Mouse (Mus musculus) c-Kit-positive CD71-negative TER-119-negative erythroid progenitor cells, embryonic 14.5 days (primary cell): ENCODE data around the gene Slc1a1.
A peak's percentile ranks its signal among the peaks of the same experiment; 100 is the strongest.

Experiments
- DNase-seq: peaks from one replicate; pipeline ENCODE4 v3.0.0-alpha.2; 2013; ENCODE audit warnings: low read depth

Gene Slc1a1

GRCm38 (mm10) chr19:28852001-28852400 is 17.2 kb downstream of the Slc1a1 start:
- DNase-seq: no peak

GRCm38 (mm10) chr19:28854831-28855230 is 20.0 kb downstream of the Slc1a1 start:
- DNase-seq: no peak

- DNase-seq: no peak
These were observed 25.4 kb downstream of the Slc1a1 start for GRCm38 (mm10) chr19:28860246-28860645.

- DNase-seq: no peak
These were observed 28.8 kb downstream of the Slc1a1 start for GRCm38 (mm10) chr19:28863626-28864025.

GRCm38 (mm10) chr19:28864981-28865380 is 30.1 kb downstream of the Slc1a1 start:
- no peak for DNase-seq

- no peak for DNase-seq
These were observed 30.7 kb downstream of the Slc1a1 start for GRCm38 (mm10) chr19:28865501-28865900.

GRCm38 (mm10) chr19:28869251-28869855 is 34.5 kb downstream of the Slc1a1 start:
- no peak for DNase-seq

- DNase-seq: no peak
These were observed 35.5 kb downstream of the Slc1a1 start for GRCm38 (mm10) chr19:28870351-28870750.

GRCm38 (mm10) chr19:28879476-28879875 is 44.6 kb downstream of the Slc1a1 start:
- DNase-seq: no peak

- DNase-seq: peak; percentile 8
These were observed 48.3 kb downstream of the Slc1a1 start for GRCm38 (mm10) chr19:28883126-28883525.

GRCm38 (mm10) chr19:28888496-28888895 is 53.6 kb downstream of the Slc1a1 start:
- no peak for DNase-seq

- DNase-seq: no peak
These were observed 54.4 kb downstream of the Slc1a1 start for GRCm38 (mm10) chr19:28889251-28889650.

GRCm38 (mm10) chr19:28891238-28891637 is 56.4 kb downstream of the Slc1a1 start:
- no peak for DNase-seq

GRCm38 (mm10) chr19:28891864-28892263 is 57.0 kb downstream of the Slc1a1 start:
- DNase-seq: no peak

GRCm38 (mm10) chr19:28896639-28897038 is 61.8 kb downstream of the Slc1a1 start:
- DNase-seq: no peak

- DNase-seq: no peak
These were observed 62.6 kb downstream of the Slc1a1 start for GRCm38 (mm10) chr19:28897497-28897896.

GRCm38 (mm10) chr19:28900771-28901170 is 65.9 kb downstream of the Slc1a1 start:
- no peak for DNase-seq

GRCm38 (mm10) chr19:28902111-28902510 is 67.3 kb downstream of the Slc1a1 start:
- no peak for DNase-seq

GRCm38 (mm10) chr19:28902806-28903205 is 68.0 kb downstream of the Slc1a1 start:
- DNase-seq: no peak

- DNase-seq: no peak
These were observed 68.8 kb downstream of the Slc1a1 start for GRCm38 (mm10) chr19:28903536-28904119.

- no peak for DNase-seq
These were observed 73.3 kb downstream of the Slc1a1 start for GRCm38 (mm10) chr19:28908186-28908585.

- no peak for DNase-seq
These were observed 73.8 kb downstream of the Slc1a1 start for GRCm38 (mm10) chr19:28908693-28909092.

GRCm38 (mm10) chr19:28914598-28914997 is 79.7 kb downstream of the Slc1a1 start:
- DNase-seq: peak; percentile 10
